Mouse (Mus musculus) embryo, embryonic 9.5 days (tissue): ENCODE measurements around the gene Ier2.
A peak's percentile ranks its signal among the peaks of the same experiment; 100 is the strongest.

ENCODE experiments used
- DNase-seq: peaks from one replicate; pipeline ENCODE4 v3.0.0-alpha.2; 2017; ENCODE audit errors: extremely low spot score

Ier2 gene

DNA sequence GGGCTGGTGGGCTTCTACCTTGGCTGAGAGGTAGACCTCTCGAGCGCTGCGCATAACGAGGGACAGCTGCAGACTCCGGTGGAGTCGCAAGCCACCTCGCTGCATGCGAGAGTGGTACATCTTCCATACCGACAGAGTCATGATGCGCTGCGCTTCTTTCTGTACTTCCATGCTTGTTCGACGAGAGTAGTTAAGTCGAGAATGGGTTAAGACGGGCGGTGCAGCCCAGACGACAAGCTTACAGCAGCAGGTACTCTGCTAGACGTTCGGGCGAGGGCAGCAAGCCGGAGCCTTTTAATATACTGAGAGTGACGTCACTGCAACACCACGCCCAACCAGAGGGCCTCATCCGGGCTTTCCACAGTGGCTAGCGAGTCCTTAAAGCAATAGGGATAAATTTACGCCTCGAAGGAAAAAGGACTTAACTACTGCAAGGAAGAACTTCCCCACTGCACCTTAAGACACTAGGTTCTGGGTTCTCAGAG, at the start of gene Ier2:
TSS of gene Ier2 (minus strand) at position 272 of the 485 bp plus-strand sequence.
- DNase-seq, result peak; percentile 98

- no peak for DNase-seq
These were observed 49.5 kb upstream of the Ier2 start for GRCm38 (mm10) chr8:84711933-84712758.

- DNase-seq, result no peak
These were observed 48.7 kb upstream of the Ier2 start for GRCm38 (mm10) chr8:84711312-84711711.

DNA sequence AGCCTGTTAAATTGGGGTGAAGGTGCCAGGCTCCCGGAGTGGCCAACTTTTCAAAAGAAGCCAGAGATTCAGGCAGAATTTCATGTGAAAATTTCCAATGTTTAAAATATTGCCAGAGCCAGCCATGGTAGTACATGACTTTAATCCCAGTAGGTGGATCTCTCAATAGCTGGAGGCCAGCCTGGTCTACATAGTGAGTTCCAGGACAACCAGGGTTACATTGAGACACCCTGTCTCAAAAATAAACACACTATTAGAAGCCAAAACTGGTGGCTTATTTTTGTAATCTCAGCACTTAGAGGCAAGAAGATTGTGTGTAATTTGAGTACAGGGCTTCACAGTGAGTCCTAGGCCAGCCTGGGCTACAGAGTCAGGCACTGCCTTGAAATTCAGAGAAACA, 47.3 kb upstream of the Ier2 start:
- DNase-seq, result no peak

DNA sequence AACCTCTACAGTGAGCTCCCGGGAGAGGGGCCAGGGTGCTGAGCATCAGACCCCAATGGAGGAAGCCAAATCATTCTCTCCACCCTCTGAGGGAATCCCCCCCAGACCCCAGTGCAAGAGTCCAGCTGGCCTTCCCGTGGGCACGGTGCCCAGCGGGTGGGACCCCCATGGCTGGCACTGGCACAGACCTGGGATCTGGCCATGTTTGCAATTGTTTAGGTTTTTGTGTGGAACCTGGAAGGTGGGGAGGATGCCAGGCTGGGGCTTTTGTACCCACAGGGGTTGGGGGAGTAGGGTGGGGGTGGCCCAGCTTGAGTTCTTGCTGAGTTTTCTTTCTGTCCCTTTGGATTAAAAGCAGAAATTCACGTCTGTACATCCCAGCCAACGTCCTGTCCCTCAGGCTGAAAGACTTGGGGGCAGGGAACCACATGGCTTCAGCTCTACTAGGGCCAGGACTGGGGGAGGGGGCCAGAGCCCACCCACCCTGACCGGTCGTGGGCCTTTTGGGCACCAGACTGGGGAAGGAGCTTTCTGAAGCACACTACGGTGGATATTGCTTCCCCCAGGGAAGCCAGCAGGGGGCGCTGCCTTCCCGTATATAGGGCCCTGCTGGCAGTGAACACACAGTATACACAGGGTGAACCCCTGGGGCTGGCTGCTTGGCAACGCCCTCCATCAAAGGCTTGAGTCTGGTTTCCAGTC, 46.3 kb upstream of the Ier2 start:
- DNase-seq, result peak; percentile 86

GRCm38 (mm10) chr8:84708071-84708541, 45.5 kb upstream of the Ier2 start:
- DNase-seq, result peak; percentile 39

DNA sequence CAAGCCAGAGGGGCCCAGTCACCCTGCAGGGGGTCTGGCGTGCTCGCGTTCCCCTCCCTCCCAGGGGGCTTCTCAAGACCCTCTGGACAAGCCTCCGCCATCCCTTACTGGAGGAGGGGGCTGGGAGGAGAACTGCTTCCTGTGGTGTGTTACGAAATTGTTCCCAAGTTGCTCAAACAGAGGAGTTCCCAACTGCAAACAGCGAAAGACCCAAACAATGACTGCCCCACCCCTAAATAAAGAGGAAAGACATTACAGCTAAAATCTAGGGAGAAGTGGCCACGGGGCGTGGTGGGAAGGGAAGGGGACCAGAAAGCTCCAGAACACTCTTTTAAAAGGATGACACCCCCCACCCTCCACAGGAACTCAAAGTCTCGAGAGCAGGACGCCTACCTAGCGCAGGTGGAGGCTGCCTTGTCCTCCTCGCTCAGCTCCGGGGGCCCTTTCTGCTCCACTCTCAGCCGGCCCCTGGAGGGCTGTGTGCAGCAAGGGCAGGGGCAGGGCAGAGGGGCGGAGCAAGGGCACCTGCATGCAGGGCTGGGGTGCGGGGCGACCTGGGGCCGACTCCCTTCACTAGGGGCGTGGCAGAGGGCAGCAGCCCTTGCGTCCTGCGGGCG, 44.7 kb upstream of the Ier2 start:
- DNase-seq, result peak; percentile 44

DNA sequence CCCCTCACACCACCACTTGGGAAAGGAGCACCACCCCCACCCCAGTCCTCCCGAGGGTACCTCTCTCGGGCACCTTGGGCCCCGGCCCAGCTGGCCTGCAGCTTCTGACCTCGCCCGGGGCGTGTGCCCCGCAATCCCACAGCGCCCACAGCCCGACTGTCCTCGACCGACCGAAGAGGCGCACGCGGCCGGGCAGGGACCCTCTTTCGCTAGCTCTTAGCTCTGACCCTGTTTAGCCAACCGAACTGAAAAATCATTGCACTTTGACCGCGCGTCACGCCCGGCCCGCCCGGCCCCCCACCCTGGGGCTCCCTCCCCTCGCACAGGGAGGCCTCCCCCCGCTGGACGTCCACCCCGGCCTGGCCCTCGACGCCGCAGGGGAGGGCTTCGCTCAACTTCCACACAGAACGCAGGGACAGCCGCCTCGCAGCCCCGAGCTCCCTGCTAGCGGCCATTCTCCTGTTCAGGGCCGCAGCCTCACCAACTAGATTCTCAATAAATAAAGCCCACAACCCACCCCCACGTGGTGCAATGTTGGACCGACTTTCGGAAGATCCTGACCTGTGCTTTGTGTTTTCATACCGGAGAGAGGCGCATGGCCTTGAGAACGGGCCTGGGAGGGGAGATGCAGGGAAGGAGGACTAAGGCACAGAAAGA, 44.1 kb upstream of the Ier2 start:
- DNase-seq, result peak; percentile 46

DNA sequence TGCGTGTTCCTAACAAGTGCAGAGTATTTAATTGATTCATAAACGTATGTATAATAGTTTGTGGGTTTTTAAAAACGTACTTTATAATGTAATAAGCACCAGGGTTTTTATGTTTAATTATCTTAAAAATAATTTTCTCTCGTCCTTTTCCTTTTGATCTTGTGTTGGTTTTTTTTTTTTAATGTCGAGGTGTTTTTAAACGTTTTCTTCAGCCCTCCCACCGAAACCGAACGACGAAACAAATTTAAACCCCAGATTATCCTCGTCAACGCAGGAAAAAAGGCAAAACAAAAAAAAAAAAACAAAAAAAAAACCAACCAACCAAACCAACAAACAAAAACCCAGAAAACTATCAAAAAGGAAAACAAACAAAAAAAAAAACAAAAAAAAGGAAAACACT, 43.3 kb upstream of the Ier2 start:
- DNase-seq, result no peak

DNA sequence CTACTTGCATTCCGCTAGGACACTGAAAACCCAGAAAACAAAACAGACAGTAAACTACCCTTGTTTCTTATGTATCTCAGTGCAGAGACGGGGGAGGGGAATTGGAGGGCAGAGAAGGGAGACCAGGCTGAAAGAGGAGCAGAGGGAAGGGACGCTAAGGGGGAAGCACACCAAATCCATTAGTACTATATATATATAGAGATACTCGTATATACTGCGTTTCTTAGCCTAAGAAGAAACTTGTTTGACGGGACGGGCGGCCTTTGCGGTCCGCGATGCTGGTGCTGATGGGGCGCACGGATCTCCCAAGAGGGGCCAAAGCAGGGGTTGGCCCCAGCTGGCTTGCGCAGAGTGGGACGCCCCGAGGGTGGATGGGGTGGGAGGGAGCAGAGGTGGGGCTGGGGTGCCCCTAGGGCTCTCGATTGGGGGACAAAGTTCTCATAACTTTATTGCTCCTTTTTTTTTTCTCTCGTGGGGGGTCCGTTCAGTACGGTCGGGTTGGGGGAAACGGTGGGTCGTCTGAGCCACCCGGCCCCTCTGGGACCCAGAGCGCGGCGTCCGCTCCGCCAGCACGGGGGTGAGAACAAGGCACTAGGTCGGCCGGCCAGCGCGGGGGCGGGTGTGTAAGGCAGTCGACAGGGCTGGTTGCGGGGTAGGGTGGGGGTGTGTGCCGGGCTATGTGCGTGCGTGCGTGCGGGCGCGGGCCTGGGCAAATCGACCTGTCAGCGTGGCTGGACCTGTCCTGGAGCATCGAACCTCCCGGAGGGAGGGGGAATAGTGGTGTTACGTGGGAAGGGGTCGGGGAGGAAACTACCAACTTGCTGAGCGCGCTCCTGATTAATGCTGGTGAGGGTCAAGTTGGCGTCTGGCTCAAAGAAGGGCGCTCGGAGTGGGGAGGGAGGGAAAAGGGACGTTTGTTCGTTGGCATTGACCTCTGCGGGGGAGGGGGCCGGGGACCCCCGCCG, 42.5 kb upstream of the Ier2 start:
- peak; percentile 55 for DNase-seq

- peak; percentile 81 for DNase-seq
These were observed 41.7 kb upstream of the Ier2 start for GRCm38 (mm10) chr8:84704356-84704755.

- DNase-seq, result peak; percentile 21
These were observed 41.0 kb upstream of the Ier2 start for GRCm38 (mm10) chr8:84703466-84704249.

- DNase-seq, result no peak
These were observed 40.4 kb upstream of the Ier2 start for GRCm38 (mm10) chr8:84702963-84703465.

- no peak for DNase-seq
These were observed 39.9 kb upstream of the Ier2 start for GRCm38 (mm10) chr8:84702561-84702960.

DNA sequence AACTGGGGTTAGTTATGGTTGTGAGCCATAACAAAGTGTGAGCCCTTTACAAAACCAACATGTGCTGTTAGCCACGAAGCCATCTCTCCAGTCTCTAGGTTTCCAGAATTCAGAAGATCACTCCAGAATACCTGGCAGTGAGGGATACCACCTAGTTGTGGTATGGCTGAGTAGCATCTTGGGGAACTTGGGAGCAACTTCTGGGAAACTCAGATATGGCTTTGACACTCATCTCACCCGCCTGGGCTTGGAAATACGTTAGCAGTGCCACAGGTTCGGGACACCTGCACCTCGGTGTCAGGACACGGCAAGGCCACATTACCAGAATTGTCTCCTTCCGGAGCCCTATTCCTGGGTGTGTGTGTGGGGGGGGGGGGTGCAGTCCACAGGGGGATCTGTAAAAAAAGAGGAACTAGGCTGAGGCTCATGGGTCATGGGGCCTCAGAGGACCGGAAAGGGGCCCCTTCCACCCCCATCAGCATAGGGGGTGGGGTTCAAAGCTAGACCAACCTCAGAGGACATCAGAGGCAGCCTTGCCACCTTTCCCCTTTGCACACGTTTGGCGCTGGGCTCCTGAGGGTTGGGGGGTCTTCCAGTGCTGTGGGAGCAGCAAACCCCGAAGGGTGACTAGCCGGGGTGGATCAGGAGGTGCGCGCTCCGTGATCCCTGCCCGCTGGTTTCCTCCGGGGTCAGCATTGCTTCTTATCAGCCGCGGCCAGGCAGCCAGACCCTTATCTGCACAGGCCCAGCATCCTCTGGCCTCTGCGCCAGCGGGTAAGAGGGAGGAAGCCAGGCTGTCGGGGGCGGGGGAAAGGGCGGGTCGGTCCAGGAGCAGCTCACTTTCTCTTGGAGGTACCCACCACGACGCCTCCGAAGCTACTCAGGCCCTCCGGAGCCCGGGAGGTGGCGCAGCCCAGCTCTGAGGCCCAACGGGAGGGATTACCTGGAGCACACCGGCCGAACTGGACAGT, 38.6 kb upstream of the Ier2 start, which contains the start of gene Lyl1:
TSS of gene Lyl1 (plus strand) at position 517 of the 971 bp plus-strand sequence.
- peak; percentile 65 for DNase-seq

GRCm38 (mm10) chr8:84700526-84700925, 37.9 kb upstream of the Ier2 start:
- no peak for DNase-seq

GRCm38 (mm10) chr8:84699861-84700322, 37.2 kb upstream of the Ier2 start:
- DNase-seq, result peak; percentile 42

DNA sequence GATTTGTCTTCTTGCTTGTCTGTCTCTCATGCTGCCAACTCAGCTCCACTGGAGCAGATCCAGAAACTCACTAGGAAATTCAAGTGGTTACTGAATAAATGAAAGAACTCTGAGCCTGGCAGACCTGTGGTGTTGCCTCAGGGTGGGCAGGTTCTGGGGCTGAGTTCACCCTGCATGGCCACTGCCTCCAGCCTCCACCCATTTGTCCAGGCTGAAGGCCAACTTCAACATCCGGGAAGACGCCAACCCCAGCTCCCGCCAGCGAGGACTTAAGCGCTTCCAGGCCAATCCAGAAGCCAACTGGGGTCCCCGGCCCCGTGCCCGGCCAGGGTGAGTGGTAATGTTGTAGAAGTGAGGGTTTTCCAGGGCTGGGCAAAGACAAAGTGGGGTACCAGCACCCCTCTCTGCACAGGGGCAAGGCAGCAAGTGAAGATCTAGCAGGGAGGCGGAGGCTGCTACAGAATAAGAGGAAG, 36.3 kb upstream of the Ier2 start:
- no peak for DNase-seq
